Mouse (Mus musculus): ENCODE results near the gene H2-D1. TPM values are rescaled to one million over a fixed set of nuclear protein-coding genes. Genes with fewer than 3 reads are reported as not detected.
A peak's percentile ranks its signal among the peaks of the same experiment; 100 is the strongest.

H2-D1 gene
- polyA plus RNA-seq (2012; ENCODE audit: insufficient read depth, insufficient read length, low replicate concordance, missing spikeins), result 345 and 592 TPM in 2 replicates

GRCm38 (mm10) chr17:35262664-35263522 is at the start of gene H2-D1:
TSS of gene H2-D1 (plus strand) at chr17:35262730.
- Histone ChIP-seq H3K27ac (ENCODE audit: insufficient read depth, low read depth, low read length) (no peak within 1 kb of the TSS), H3K4me1 (ENCODE audit: control insufficient read depth, insufficient read depth, low read length) (peaks cover 6% of the 10 kb centered on the region; the same call in 1 of the 2 replicates), H3K4me3 (ENCODE audit: insufficient read depth, low read depth, low read length) (peak within 1 kb of the TSS; percentile 72)
- TF ChIP-seq CTCF (IDR thresholded peaks at IDR 0.05; ENCODE audit: insufficient read depth, low read depth, low read length), result no peak
- TF ChIP-seq POLR2A (IDR thresholded peaks at IDR 0.05; ENCODE audit: insufficient read depth, low read depth, low read length), result peak; percentile 82
- WGBS, result 2% methylated on average over 73 of the region's 73 CpGs

- Histone ChIP-seq H3K27ac (ENCODE audit: insufficient read depth, low read depth, low read length) (no peak overlapping the region), H3K4me3 (ENCODE audit: insufficient read depth, low read depth, low read length) (no peak overlapping the region), H3K4me1 (ENCODE audit: control insufficient read depth, insufficient read depth, low read length) (no peaks in the 10 kb centered on the region)
- 93% methylated on average over 5 of the region's 5 CpGs for WGBS
- TF ChIP-seq CTCF (IDR thresholded peaks at IDR 0.05; ENCODE audit: insufficient read depth, low read depth, low read length) (no peak), POLR2A (IDR thresholded peaks at IDR 0.05; ENCODE audit: insufficient read depth, low read depth, low read length) (no peak)
Measured at GRCm38 (mm10) chr17:35213071-35213470, 49.5 kb upstream of the H2-D1 start.

GRCm38 (mm10) chr17:35218516-35219193 is 43.9 kb upstream of the H2-D1 start:
- peaks cover 16% of the 10 kb centered on the region for H3K4me1 ChIP-seq (ENCODE audit: control insufficient read depth, insufficient read depth, low read length)
- TF ChIP-seq POLR2A (IDR thresholded peaks at IDR 0.05; ENCODE audit: insufficient read depth, low read depth, low read length) (no peak), CTCF (IDR thresholded peaks at IDR 0.05; ENCODE audit: insufficient read depth, low read depth, low read length) (no peak)
- no peak overlapping the region for H3K27ac ChIP-seq (ENCODE audit: insufficient read depth, low read depth, low read length)
- 83% methylated on average over 18 of the region's 18 CpGs for WGBS
- no peak overlapping the region for H3K4me3 ChIP-seq (ENCODE audit: insufficient read depth, low read depth, low read length)

- WGBS, result 59% methylated on average over 6 of the region's 6 CpGs
- Histone ChIP-seq H3K27ac (ENCODE audit: insufficient read depth, low read depth, low read length) (peak overlapping the region; percentile 37; the same call in 1 of the 2 replicates), H3K4me3 (ENCODE audit: insufficient read depth, low read depth, low read length) (no peak overlapping the region), H3K4me1 (ENCODE audit: control insufficient read depth, insufficient read depth, low read length) (peaks cover 16% of the 10 kb centered on the region)
- TF ChIP-seq CTCF (IDR thresholded peaks at IDR 0.05; ENCODE audit: insufficient read depth, low read depth, low read length) (no peak), POLR2A (IDR thresholded peaks at IDR 0.05; ENCODE audit: insufficient read depth, low read depth, low read length) (no peak)
Measured at GRCm38 (mm10) chr17:35219601-35220041, 42.9 kb upstream of the H2-D1 start.

- no peak within 1 kb of the TSS for H3K4me3 ChIP-seq (ENCODE audit: insufficient read depth, low read depth, low read length)
- peaks cover 16% of the 10 kb centered on the region for H3K4me1 ChIP-seq (ENCODE audit: control insufficient read depth, insufficient read depth, low read length)
- 78% methylated on average over 28 of the region's 28 CpGs for WGBS
- TF ChIP-seq CTCF (IDR thresholded peaks at IDR 0.05; ENCODE audit: insufficient read depth, low read depth, low read length), result no peak
- peak within 1 kb of the TSS; percentile 37; the same call in 1 of the 2 replicates for H3K27ac ChIP-seq (ENCODE audit: insufficient read depth, low read depth, low read length)
Measured at GRCm38 (mm10) chr17:35220156-35220952, 42.2 kb upstream of the H2-D1 start, which contains the start of gene Gm16181. TSS of gene Gm16181 (plus strand) at chr17:35220834.

GRCm38 (mm10) chr17:35222299-35222698 is 40.2 kb upstream of the H2-D1 start:
- peaks cover 16% of the 10 kb centered on the region for H3K4me1 ChIP-seq (ENCODE audit: control insufficient read depth, insufficient read depth, low read length)
- H3K4me3 ChIP-seq (ENCODE audit: insufficient read depth, low read depth, low read length), result no peak overlapping the region
- H3K27ac ChIP-seq (ENCODE audit: insufficient read depth, low read depth, low read length), result no peak overlapping the region
- TF ChIP-seq POLR2A (IDR thresholded peaks at IDR 0.05; ENCODE audit: insufficient read depth, low read depth, low read length), result no peak
- TF ChIP-seq CTCF (IDR thresholded peaks at IDR 0.05; ENCODE audit: insufficient read depth, low read depth, low read length), result no peak
- WGBS, result 74% methylated on average over 6 of the region's 6 CpGs

- WGBS, result 95% methylated on average over 4 of the region's 4 CpGs
- peaks cover 13% of the 10 kb centered on the region for H3K4me1 ChIP-seq (ENCODE audit: control insufficient read depth, insufficient read depth, low read length)
- no peak overlapping the region for H3K27ac ChIP-seq (ENCODE audit: insufficient read depth, low read depth, low read length)
- H3K4me3 ChIP-seq (ENCODE audit: insufficient read depth, low read depth, low read length), result no peak overlapping the region
- TF ChIP-seq CTCF (IDR thresholded peaks at IDR 0.05; ENCODE audit: insufficient read depth, low read depth, low read length), result no peak
- TF ChIP-seq POLR2A (IDR thresholded peaks at IDR 0.05; ENCODE audit: insufficient read depth, low read depth, low read length), result no peak
Measured at GRCm38 (mm10) chr17:35224641-35225040, 37.9 kb upstream of the H2-D1 start.

GRCm38 (mm10) chr17:35225456-35225855 is 37.1 kb upstream of the H2-D1 start:
- WGBS, result 92% methylated on average over 5 of the region's 5 CpGs
- TF ChIP-seq CTCF (IDR thresholded peaks at IDR 0.05; ENCODE audit: insufficient read depth, low read depth, low read length), result no peak
- no peak for TF ChIP-seq POLR2A (IDR thresholded peaks at IDR 0.05; ENCODE audit: insufficient read depth, low read depth, low read length)
- Histone ChIP-seq H3K4me3 (ENCODE audit: insufficient read depth, low read depth, low read length) (no peak overlapping the region), H3K27ac (ENCODE audit: insufficient read depth, low read depth, low read length) (no peak overlapping the region), H3K4me1 (ENCODE audit: control insufficient read depth, insufficient read depth, low read length) (peaks cover 5% of the 10 kb centered on the region)
